In the genomic region with DNA sequence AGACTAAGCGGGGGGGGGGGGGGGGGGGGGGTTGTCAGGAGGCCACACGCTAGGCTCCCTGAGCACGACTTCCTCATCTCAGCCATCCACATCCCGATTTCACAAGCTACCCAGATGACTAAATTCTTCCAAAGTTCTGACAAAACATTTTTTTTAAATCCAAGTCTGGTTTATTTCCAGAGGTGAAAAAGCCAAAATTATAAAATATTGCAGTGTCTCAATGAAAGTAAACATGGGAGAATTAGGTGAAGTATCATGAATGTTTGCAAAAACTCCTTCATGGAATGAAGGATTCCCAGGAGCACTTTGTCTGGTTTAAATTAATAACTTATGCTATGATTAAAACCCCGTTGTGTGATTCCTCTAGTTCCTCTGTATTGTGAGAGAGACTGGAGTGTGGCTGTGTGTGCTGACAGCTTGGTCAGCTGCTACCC, we compare ENCODE assay signal across 27 mouse cellular contexts. TPM values are rescaled to one million over a fixed set of nuclear protein-coding genes. Genes with fewer than 3 reads are reported as not detected.
DNase-seq lines count a peak whose midpoint lies in the region; ATAC-seq and TF ChIP-seq lines count a peak whose summit lies in the region.
"Had no signal": no experiment of that assay in that cellular context is flagged by ENCODE, and none has a peak within 500 bp of the region (broad histone marks: within the 10 kb centered on the region; RNA-seq: fewer than 3 reads in every experiment).

No protein-coding gene starts in this region.

- intact Hi-C loops in left cerebral cortex, postnatal 4 days (cut with DNase I): no loop called here

- no peak overlapping the region for H3K27ac ChIP-seq in lung, postnatal 0 days (ENCODE audit: low read length)
- H3K27ac ChIP-seq in macrophage: peak overlapping the region; percentile 34
- H3K27ac ChIP-seq: forebrain, embryonic 13.5 days; heart, embryonic 10.5 days; hindbrain, embryonic 12.5 days; kidney, postnatal 0 days had no signal

- TF ChIP-seq EP300 in lung, postnatal 0 days (IDR thresholded peaks at IDR 0.05): no peak

- no peaks in the 10 kb centered on the region for H3K36me3 ChIP-seq in lung, postnatal 0 days (ENCODE audit: insufficient read depth, low read length)
- no peaks in the 10 kb centered on the region for H3K36me3 ChIP-seq in macrophage (ENCODE audit: inconsistent target)
- H3K36me3 ChIP-seq: embryonic facial prominence, embryonic 12.5 days; G1E; heart, embryonic 10.5 days; hindbrain, embryonic 12.5 days had no signal

- WGBS in lung, postnatal 0 days: 50% methylated on average over 4 of the region's 5 CpGs
- 21% methylated on average over 5 of the region's 5 CpGs for WGBS in macrophage (ENCODE audit: missing documents)

- no peaks in the 10 kb centered on the region for H3K27me3 ChIP-seq in lung, postnatal 0 days (replicated peaks; ENCODE audit: insufficient read depth, low read length)
- H3K27me3 ChIP-seq: embryonic facial prominence, embryonic 12.5 days; forebrain, embryonic 13.5 days; hindbrain, embryonic 12.5 days; Patski had no signal

- no peaks in the 10 kb centered on the region for H3K4me1 ChIP-seq in lung, postnatal 0 days (ENCODE audit: insufficient read depth, low read depth, low read length)
- H3K4me1 ChIP-seq: forebrain, embryonic 13.5 days; heart, embryonic 10.5 days; hindbrain, embryonic 12.5 days had no signal

- peak; percentile 33 for DNase-seq in lung, postnatal 0 days (ENCODE audit: low spot score)
- DNase-seq in lung, adult 18-20 months: no peak
- peak; percentile 89 for DNase-seq in 416B (ENCODE audit: low read depth)
- DNase-seq in adipocyte (ENCODE audit: low spot score): peak; percentile 85
- DNase-seq in kidney, postnatal 36 days: no peak
- no peak for DNase-seq in right cerebral cortex, postnatal 14 days
- DNase-seq in left cerebral cortex, postnatal 4 days: no peak
- DNase-seq: adrenal gland, postnatal 36 days; cerebellum, adult 8-10 months; cerebellum, postnatal 25 days; gastrocnemius, postnatal 10 days; heart, postnatal 36 days; kidney, adult 8-10 months; layer of hippocampus, postnatal 36 days; liver, postnatal 0 days; lung, postnatal 10 days had no signal

- ATAC-seq in lung, postnatal 0 days: no peak
- ATAC-seq: forebrain, embryonic 13.5 days; intestine, embryonic 16.5 days; liver, postnatal 0 days; midbrain, embryonic 16.5 days; Patski had no signal

- H3K4me3 ChIP-seq in lung, postnatal 0 days (ENCODE audit: low read depth, low read length): no peak overlapping the region
- H3K4me3 ChIP-seq in macrophage (ENCODE audit: inconsistent target): no peak overlapping the region
- H3K4me3 ChIP-seq: embryonic facial prominence, embryonic 12.5 days; forebrain, embryonic 13.5 days; heart, embryonic 10.5 days; hindbrain, embryonic 12.5 days had no signal

- H3K9ac ChIP-seq in lung, postnatal 0 days (replicated peaks; ENCODE audit: low read depth): no peak overlapping the region
- H3K9ac ChIP-seq: embryonic facial prominence, embryonic 12.5 days; forebrain, embryonic 13.5 days; hindbrain, embryonic 12.5 days; liver, postnatal 0 days had no signal

- H3K4me2 ChIP-seq in lung, postnatal 0 days (replicated peaks; ENCODE audit: low read depth, low read length): no peak overlapping the region
- H3K4me2 ChIP-seq: embryonic facial prominence, embryonic 12.5 days; forebrain, embryonic 13.5 days; hindbrain, embryonic 12.5 days; liver, embryonic 11.5 days had no signal

- no peaks in the 10 kb centered on the region for H3K9me3 ChIP-seq in lung, postnatal 0 days (ENCODE audit: low read length)
- H3K9me3 ChIP-seq: embryonic facial prominence, embryonic 12.5 days; forebrain, embryonic 13.5 days; G1E; heart, embryonic 10.5 days; hindbrain, embryonic 12.5 days had no signal

- TF ChIP-seq CTCF in lung, postnatal 0 days (IDR thresholded peaks at IDR 0.05): no peak

- H3K79me2 ChIP-seq in macrophage (ENCODE audit: inconsistent target): no peaks in the 10 kb centered on the region

RNA-seq across cellular contexts. Expression of a gene that starts 23.9 kb away (rescaled TPM):
- 80.9 and 81.9 TPM in 2 replicates for polyA plus RNA-seq in lung, postnatal 0 days (2015; fragmentation: Nextera tagmentation; extraction: Ambion mirVana)
- 10 to 100 TPM in 8 of 26 experiments, 1 to 10 TPM in 15, under 1 TPM in 1, not detected in 2; 0.94 to 22.4 (median 7.6) TPM for total RNA-seq in macrophage (2018; cell fraction: chromatin; rRNA removed)
- total RNA-seq in macrophage (2018; cell fraction: cytosol; rRNA removed): 10 to 100 TPM in 19 of 26 experiments, 1 to 10 TPM in 7; 6.9 to 23.8 (median 14.2) TPM
- 10 to 100 TPM in 8 of 26 experiments, 1 to 10 TPM in 18; 1.6 to 22.5 (median 6.0) TPM for total RNA-seq in macrophage (2018; cell fraction: nucleus; rRNA removed)
- polyA plus RNA-seq in macrophage (2018): 18.6 to 20.6 TPM (median 19.0 TPM) in 3 replicates
- 10 to 100 TPM; 69.2 to 70.2 TPM for total RNA-seq in left cerebral cortex, postnatal 4 days (2021)

RNA-seq across cellular contexts. Expression of a gene that starts 44.8 kb away (rescaled TPM):
- polyA plus RNA-seq in lung, postnatal 0 days (2015; fragmentation: Nextera tagmentation; extraction: Ambion mirVana): 0.97 and 1.3 TPM in 2 replicates
- total RNA-seq in macrophage (2018; cell fraction: chromatin; rRNA removed): 1 to 10 TPM in 2 of 26 experiments, under 1 TPM in 8, not detected in 16; 0.23 to 1.9 (median 0.70) TPM
- under 1 TPM; 0.10 to 0.65 (median 0.20) TPM for total RNA-seq in macrophage (2018; cell fraction: cytosol; rRNA removed)
- 1 to 10 TPM in 1 of 26 experiments, under 1 TPM in 10, not detected in 15; 0.17 to 1.2 (median 0.36) TPM for total RNA-seq in macrophage (2018; cell fraction: nucleus; rRNA removed)
- polyA plus RNA-seq in macrophage (2018): 0.40 to 0.84 TPM (median 0.42 TPM) in 3 replicates
- total RNA-seq in left cerebral cortex, postnatal 4 days (2021): 10 to 100 TPM; 21.3 to 22.8 TPM

Comparison
In these comparisons a context has a peak if more than half of its experiments do, and no peak if none do; other contexts are left out.
1. DNase-seq: peak in lung, postnatal 0 days (single experiment), 416B (single experiment) and adipocyte (single experiment); none in lung, adult 18-20 months (0 of 2), kidney, postnatal 36 days (0 of 2), right cerebral cortex, postnatal 14 days (single experiment) and left cerebral cortex, postnatal 4 days (single experiment).